Mouse (Mus musculus) myocyte (in vitro differentiated cells): Measurements from ENCODE around the gene Frs3.

ENCODE experiments used
- CEBPB ChIP-seq: IDR thresholded peaks from 2 replicates; pipeline ENCODE4 v1.6.1; 2011; ENCODE audit warnings: mild to moderate bottlenecking, moderate library complexity; ENCODE audit not compliant: poor library complexity, insufficient read depth, severe bottlenecking
- E2F4 ChIP-seq: IDR thresholded peaks from one replicate; pipeline ENCODE4 v1.6.1; 2011; ENCODE audit warnings: mild to moderate bottlenecking, control low read depth, moderate library complexity; ENCODE audit not compliant: insufficient read depth
- MAX ChIP-seq: IDR thresholded peaks from one replicate; pipeline ENCODE4 v1.6.1; 2011; ENCODE audit warnings: low read depth, mild to moderate bottlenecking, control low read depth
- MYOD1 ChIP-seq, 3 experiments: IDR thresholded peaks; one replicate each; pipeline ENCODE4 v1.6.1; 2011; ENCODE audit warnings: control low read depth in 2 of 3, low read depth in 2 of 3, mild to moderate bottlenecking in 2 of 3, moderate library complexity in 1 of 3; ENCODE audit not compliant: insufficient read length in 2 of 3, control insufficient read depth in 1 of 3
- MYOG ChIP-seq, 3 experiments: IDR thresholded peaks; one replicate each; pipeline ENCODE4 v1.6.1; 2011; ENCODE audit warnings: control low read depth in 2 of 3, low read depth in 2 of 3, mild to moderate bottlenecking in 2 of 3; ENCODE audit not compliant: insufficient read length in 2 of 3, control insufficient read depth in 1 of 3, insufficient read depth in 1 of 3
- POLR2A ChIP-seq: IDR thresholded peaks from one replicate; pipeline ENCODE4 v1.6.1; 2011; ENCODE audit warnings: low read depth, mild to moderate bottlenecking, control low read depth, moderate library complexity; ENCODE audit not compliant: insufficient read length
- TCF12 ChIP-seq: IDR thresholded peaks from one replicate; pipeline ENCODE4 v1.6.1; 2011; ENCODE audit warnings: mild to moderate bottlenecking, control low read depth; ENCODE audit not compliant: poor library complexity, insufficient read depth, severe bottlenecking
- TCF3 ChIP-seq: IDR thresholded peaks from one replicate; pipeline ENCODE4 v1.6.1; 2011; ENCODE audit warnings: low read depth, control low read depth; ENCODE audit not compliant: insufficient read length
- USF1 ChIP-seq: IDR thresholded peaks from one replicate; pipeline ENCODE4 v1.6.1; 2011; ENCODE audit warnings: low read depth, mild to moderate bottlenecking, control low read depth, moderate library complexity

DNA sequence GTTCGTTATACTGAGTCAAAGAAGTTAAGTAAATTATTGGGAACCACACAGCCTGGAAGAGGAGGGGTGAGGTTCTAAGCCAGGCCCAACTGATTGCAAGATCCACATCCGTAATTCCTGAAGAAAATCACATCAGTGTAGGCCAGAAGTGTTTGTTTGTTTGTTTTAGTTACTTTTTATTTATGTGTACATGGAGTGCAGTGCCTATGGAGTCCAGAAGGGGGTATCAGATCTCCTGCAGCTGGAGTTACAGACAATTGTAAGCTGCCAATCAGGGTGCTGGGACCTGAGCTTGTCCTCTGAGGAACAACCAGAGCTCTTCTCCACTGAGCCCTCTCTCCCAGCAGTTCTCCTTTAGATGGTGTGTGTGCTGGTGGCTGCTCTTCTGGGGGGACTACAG lies 51.4 kb downstream of the Frs3 start:
- TF ChIP-seq POLR2A (no peak), CEBPB (no peak), MYOD1 (IDR thresholded peaks at IDR 0.05; ENCODE audit: control insufficient read depth in 1 of 3, insufficient read length in 2 of 3, low read depth in 2 of 3) (no peak), MAX (no peak), USF1 (no peak), TCF3 (no peak), E2F4 (no peak), TCF12 (no peak), MYOG (IDR thresholded peaks at IDR 0.05; ENCODE audit: control insufficient read depth in 1 of 3, insufficient read depth in 1 of 3, insufficient read length in 2 of 3, low read depth in 2 of 3) (no peak)
